Mouse (Mus musculus) cortical plate, adult 2 months (tissue): ENCODE results near the gene Slc26a1.

ENCODE experiments used
- CTCF ChIP-seq: fragments of 200-500 bp; IDR thresholded peaks from 2 replicates; pipeline ENCODE4 v1.5.1; 2011; ENCODE audit warnings: mild to moderate bottlenecking, control low read depth, low read length; ENCODE audit not compliant: insufficient read depth; ENCODE audit errors: extremely low read depth
- POLR2A ChIP-seq: fragments of 200-500 bp; IDR thresholded peaks from 2 replicates; pipeline ENCODE4 v1.6.1; 2011; ENCODE audit warnings: mild to moderate bottlenecking, low read length, control low read depth; ENCODE audit not compliant: insufficient read depth; ENCODE audit errors: extremely low read depth

DNA sequence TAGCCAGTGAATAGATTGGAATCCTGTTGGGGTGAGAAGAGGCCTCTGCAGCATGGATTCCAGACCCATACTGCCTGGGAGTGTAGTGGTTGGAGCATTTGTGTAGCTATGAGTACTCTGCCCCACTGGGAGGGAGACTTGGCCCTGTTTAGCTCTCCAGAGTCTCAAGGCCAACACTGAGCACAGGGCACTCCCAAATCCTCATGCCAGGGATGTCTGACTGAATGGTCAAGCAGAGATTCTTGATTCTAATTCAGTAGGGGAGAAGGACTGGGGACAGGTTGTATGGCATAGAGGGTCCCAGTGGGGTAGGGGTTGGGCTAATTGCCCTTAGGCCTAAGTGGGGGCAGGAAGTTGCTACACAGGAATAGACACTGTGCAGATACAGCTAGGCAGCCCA is 38.3 kb upstream of the Slc26a1 start:
- TF ChIP-seq POLR2A: no peak
- TF ChIP-seq CTCF: no peak
